Mouse (Mus musculus): ENCODE results near the gene Fam76b.
"Not testable (repeated sequence)": the region's sequence is repeated elsewhere in the genome, so short reads cannot be mapped to it uniquely, and the experiment has no call there.

Fam76b gene

DNA sequence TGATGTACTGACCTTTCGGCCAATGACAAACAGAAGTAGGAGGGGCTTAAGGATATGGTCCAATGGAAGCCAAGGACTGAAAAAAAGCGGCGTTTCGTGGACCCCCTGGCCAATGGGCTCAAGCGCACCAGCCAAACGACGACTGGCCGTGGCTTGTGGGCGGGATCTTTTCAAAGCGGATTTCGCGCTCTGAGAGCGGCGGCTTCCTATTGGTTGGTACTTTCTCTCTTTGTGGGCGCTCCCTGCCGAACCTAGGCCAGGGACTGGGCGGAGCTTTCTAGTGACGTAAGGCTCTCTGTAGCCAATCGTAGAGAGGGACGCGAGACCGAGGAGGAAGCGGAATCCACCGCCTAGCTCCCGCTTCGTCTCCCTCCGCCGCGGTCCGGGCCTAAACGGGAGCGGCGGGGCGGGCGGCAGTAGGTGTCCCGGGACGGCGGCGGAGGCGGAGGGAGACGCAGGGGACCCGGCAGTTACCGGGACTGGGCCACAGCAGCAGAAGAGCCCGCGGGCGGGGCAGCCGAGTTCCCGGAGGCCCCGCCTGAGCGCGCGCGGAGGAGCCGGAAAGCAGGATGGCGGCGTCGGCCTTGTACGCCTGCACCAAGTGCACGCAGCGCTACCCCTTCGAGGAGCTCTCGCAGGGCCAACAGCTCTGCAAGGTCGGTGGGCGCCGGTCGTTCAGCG lies at the start of gene Fam76b:
Gene Fam76b (plus strand): TSS at position 311 of the 681 bp plus-strand sequence.
- Histone ChIP-seq H3K27me3 (ENCODE audit: insufficient read depth, low read length) (no peaks in the 10 kb centered on the region), H3K36me3 (ENCODE audit: insufficient read depth, low read length) (peaks cover 52% of the 10 kb centered on the region), H3K4me1 (replicated peaks; ENCODE audit: low read depth, low read length) (peaks cover 44% of the 10 kb centered on the region), H3K4me3 (replicated peaks; ENCODE audit: low read length) (peak within 1 kb of the TSS; percentile 98), H3K9me3 (ENCODE audit: low read length) (no peaks in the 10 kb centered on the region)
- no peak for TF ChIP-seq POU5F1 (IDR thresholded peaks at IDR 0.05; ENCODE audit: borderline replicate concordance, low read length)
- TF ChIP-seq NANOG (IDR thresholded peaks at IDR 0.05; ENCODE audit: borderline replicate concordance, low read length) = no peak
- no peak for TF ChIP-seq CTCF (conservative IDR thresholded peaks at IDR 0.05; ENCODE audit: low read length)

GRCm38 (mm10) chr9:13781985-13782384 lies 45.5 kb upstream of the Fam76b start:
- H3K27me3 ChIP-seq (ENCODE audit: insufficient read depth, low read length) = no peaks in the 10 kb centered on the region
- TF ChIP-seq NANOG (IDR thresholded peaks at IDR 0.05; ENCODE audit: borderline replicate concordance, low read length) (no peak), POU5F1 (IDR thresholded peaks at IDR 0.05; ENCODE audit: borderline replicate concordance, low read length) (no peak), CTCF (conservative IDR thresholded peaks at IDR 0.05; ENCODE audit: low read length) (no peak)

GRCm38 (mm10) chr9:13790864-13791263 lies 36.7 kb upstream of the Fam76b start:
- H3K9me3 ChIP-seq (ENCODE audit: low read length); H3K4me3 ChIP-seq (replicated peaks; ENCODE audit: low read length); H3K27me3 ChIP-seq (ENCODE audit: insufficient read depth, low read length); H3K4me1 ChIP-seq (replicated peaks; ENCODE audit: low read depth, low read length): not testable (repeated sequence)
- peaks cover 69% of the 10 kb centered on the region for H3K36me3 ChIP-seq (ENCODE audit: insufficient read depth, low read length)

More at GRCm38 (mm10) chr9:13781985-13782384, 45.5 kb upstream of the Fam76b start:
- Histone ChIP-seq H3K36me3 (ENCODE audit: insufficient read depth, low read length) (peaks cover 32% of the 10 kb centered on the region), H3K4me1 (replicated peaks; ENCODE audit: low read depth, low read length) (no peaks in the 10 kb centered on the region), H3K9me3 (ENCODE audit: low read length) (no peaks in the 10 kb centered on the region), H3K4me3 (replicated peaks; ENCODE audit: low read length) (no peak overlapping the region)

GRCm38 (mm10) chr9:13794302-13794701 lies 33.2 kb upstream of the Fam76b start:
- TF ChIP-seq CTCF (conservative IDR thresholded peaks at IDR 0.05; ENCODE audit: low read length) = peak; percentile 17; the same call in 1 of the 2 replicates
- no peak for TF ChIP-seq NANOG (IDR thresholded peaks at IDR 0.05; ENCODE audit: borderline replicate concordance, low read length)
- TF ChIP-seq POU5F1 (IDR thresholded peaks at IDR 0.05; ENCODE audit: borderline replicate concordance, low read length) = no peak
- peaks cover 69% of the 10 kb centered on the region for H3K36me3 ChIP-seq (ENCODE audit: insufficient read depth, low read length)
- H3K4me3 ChIP-seq (replicated peaks; ENCODE audit: low read length) = no peak overlapping the region
- no peaks in the 10 kb centered on the region for H3K27me3 ChIP-seq (ENCODE audit: insufficient read depth, low read length)
- H3K9me3 ChIP-seq (ENCODE audit: low read length) = no peaks in the 10 kb centered on the region
- 0 out of 2 replicates have a peak, but pooled peaks cover 4% of the 10 kb centered on the region for H3K4me1 ChIP-seq (replicated peaks; ENCODE audit: low read depth, low read length)

GRCm38 (mm10) chr9:13794756-13795155 lies 32.8 kb upstream of the Fam76b start:
- 0 out of 2 replicates have a peak, but pooled peaks cover 4% of the 10 kb centered on the region for H3K4me1 ChIP-seq (replicated peaks; ENCODE audit: low read depth, low read length)
- no peak for TF ChIP-seq POU5F1 (IDR thresholded peaks at IDR 0.05; ENCODE audit: borderline replicate concordance, low read length)
- TF ChIP-seq CTCF (conservative IDR thresholded peaks at IDR 0.05; ENCODE audit: low read length) = no peak
- H3K27me3 ChIP-seq (ENCODE audit: insufficient read depth, low read length) = no peaks in the 10 kb centered on the region
- peaks cover 69% of the 10 kb centered on the region for H3K36me3 ChIP-seq (ENCODE audit: insufficient read depth, low read length)
- no peaks in the 10 kb centered on the region for H3K9me3 ChIP-seq (ENCODE audit: low read length)
- no peak overlapping the region for H3K4me3 ChIP-seq (replicated peaks; ENCODE audit: low read length)

DNA sequence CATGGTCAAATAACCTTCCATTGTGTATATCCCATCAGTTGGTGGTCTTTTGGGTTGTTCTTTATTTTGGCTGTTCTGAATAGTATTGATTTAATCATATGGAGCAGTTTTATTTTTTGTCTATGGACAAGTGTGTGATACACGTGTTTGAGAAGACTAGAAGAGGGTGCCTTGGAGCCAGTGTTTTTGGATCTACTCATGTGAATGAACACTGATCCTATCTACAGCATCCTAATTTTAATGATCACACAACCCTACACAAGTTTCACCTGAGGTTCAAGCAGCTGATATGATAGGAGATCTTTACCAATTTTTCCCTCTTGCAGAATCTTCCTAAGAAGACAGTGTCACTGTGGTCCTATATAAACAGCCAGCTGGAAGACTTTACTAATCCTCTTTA lies 23.0 kb upstream of the Fam76b start:
- Histone ChIP-seq H3K4me1 (replicated peaks; ENCODE audit: low read depth, low read length) (no peaks in the 10 kb centered on the region), H3K4me3 (replicated peaks; ENCODE audit: low read length) (no peak overlapping the region), H3K9me3 (ENCODE audit: low read length) (no peaks in the 10 kb centered on the region), H3K27me3 (ENCODE audit: insufficient read depth, low read length) (no peaks in the 10 kb centered on the region), H3K36me3 (ENCODE audit: insufficient read depth, low read length) (peaks cover 88% of the 10 kb centered on the region)
- TF ChIP-seq NANOG (IDR thresholded peaks at IDR 0.05; ENCODE audit: borderline replicate concordance, low read length) = no peak
- no peak for TF ChIP-seq POU5F1 (IDR thresholded peaks at IDR 0.05; ENCODE audit: borderline replicate concordance, low read length)
- no peak for TF ChIP-seq CTCF (conservative IDR thresholded peaks at IDR 0.05; ENCODE audit: low read length)

DNA sequence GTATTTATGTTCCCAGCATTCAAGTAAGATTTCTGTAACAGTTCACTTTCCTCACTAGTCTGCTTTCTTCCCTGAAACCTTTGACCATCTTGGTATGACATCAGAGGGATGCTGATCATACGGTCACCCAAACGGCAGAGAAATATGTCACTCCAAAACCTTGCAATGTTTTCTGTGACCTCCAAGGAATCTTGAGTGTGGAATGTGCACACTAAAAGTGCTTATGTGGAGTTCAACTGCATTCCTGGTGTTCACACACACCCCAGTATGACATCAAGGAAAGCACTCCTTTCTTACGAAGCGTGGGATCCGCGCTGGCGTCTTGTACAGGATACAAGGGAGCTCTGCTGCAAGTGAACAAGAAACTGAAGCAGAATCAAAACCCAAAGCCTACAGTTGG lies 20.7 kb upstream of the Fam76b start:
- H3K36me3 ChIP-seq (ENCODE audit: insufficient read depth, low read length) = peaks cover 95% of the 10 kb centered on the region
- H3K4me3 ChIP-seq (replicated peaks; ENCODE audit: low read length) = no peak overlapping the region
- H3K9me3 ChIP-seq (ENCODE audit: low read length) = no peaks in the 10 kb centered on the region
- no peaks in the 10 kb centered on the region for H3K4me1 ChIP-seq (replicated peaks; ENCODE audit: low read depth, low read length)
- no peak for TF ChIP-seq NANOG (IDR thresholded peaks at IDR 0.05; ENCODE audit: borderline replicate concordance, low read length)
- no peak for TF ChIP-seq CTCF (conservative IDR thresholded peaks at IDR 0.05; ENCODE audit: low read length)
- no peak for TF ChIP-seq POU5F1 (IDR thresholded peaks at IDR 0.05; ENCODE audit: borderline replicate concordance, low read length)
- H3K27me3 ChIP-seq (ENCODE audit: insufficient read depth, low read length) = no peaks in the 10 kb centered on the region

DNA sequence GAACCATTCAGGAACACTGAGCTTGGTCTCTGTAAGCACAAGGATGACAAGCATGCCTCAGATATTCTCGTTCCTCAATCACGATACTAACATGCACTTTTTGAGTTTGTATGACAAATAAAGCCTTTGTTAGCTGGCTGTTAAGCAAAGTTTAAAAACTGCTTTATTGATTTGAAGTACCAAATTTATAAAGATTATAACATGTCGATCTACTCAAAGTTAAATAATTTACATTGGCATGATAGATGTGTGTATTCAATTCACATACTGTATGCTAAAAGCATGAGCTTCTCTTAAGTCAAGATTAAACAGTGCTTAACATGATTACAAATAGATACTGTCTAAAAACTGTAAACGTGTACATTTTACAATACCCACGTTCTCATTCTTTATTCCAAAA lies 19.9 kb upstream of the Fam76b start:
- peaks cover 97% of the 10 kb centered on the region for H3K36me3 ChIP-seq (ENCODE audit: insufficient read depth, low read length)
- no peaks in the 10 kb centered on the region for H3K9me3 ChIP-seq (ENCODE audit: low read length)
- TF ChIP-seq NANOG (IDR thresholded peaks at IDR 0.05; ENCODE audit: borderline replicate concordance, low read length) (no peak), CTCF (conservative IDR thresholded peaks at IDR 0.05; ENCODE audit: low read length) (no peak), POU5F1 (IDR thresholded peaks at IDR 0.05; ENCODE audit: borderline replicate concordance, low read length) (no peak)
- no peak overlapping the region for H3K4me3 ChIP-seq (replicated peaks; ENCODE audit: low read length)
- no peaks in the 10 kb centered on the region for H3K27me3 ChIP-seq (ENCODE audit: insufficient read depth, low read length)
- no peaks in the 10 kb centered on the region for H3K4me1 ChIP-seq (replicated peaks; ENCODE audit: low read depth, low read length)

- H3K27me3 ChIP-seq (ENCODE audit: insufficient read depth, low read length) = no peaks in the 10 kb centered on the region
- H3K4me1 ChIP-seq (replicated peaks; ENCODE audit: low read depth, low read length) = no peaks in the 10 kb centered on the region
- H3K4me3 ChIP-seq (replicated peaks; ENCODE audit: low read length) = no peak overlapping the region
- H3K9me3 ChIP-seq (ENCODE audit: low read length) = no peaks in the 10 kb centered on the region
- TF ChIP-seq CTCF (conservative IDR thresholded peaks at IDR 0.05; ENCODE audit: low read length) = peak; percentile 45
- TF ChIP-seq POU5F1 (IDR thresholded peaks at IDR 0.05; ENCODE audit: borderline replicate concordance, low read length) = no peak
- no peak for TF ChIP-seq NANOG (IDR thresholded peaks at IDR 0.05; ENCODE audit: borderline replicate concordance, low read length)
- peaks cover 98% of the 10 kb centered on the region for H3K36me3 ChIP-seq (ENCODE audit: insufficient read depth, low read length)
Observed at GRCm38 (mm10) chr9:13809937-13810336, 17.6 kb upstream of the Fam76b start.

Data from E14TG2a.4 (cell line).